Mouse (Mus musculus): ENCODE measurements around the gene Exd2.

DNA sequence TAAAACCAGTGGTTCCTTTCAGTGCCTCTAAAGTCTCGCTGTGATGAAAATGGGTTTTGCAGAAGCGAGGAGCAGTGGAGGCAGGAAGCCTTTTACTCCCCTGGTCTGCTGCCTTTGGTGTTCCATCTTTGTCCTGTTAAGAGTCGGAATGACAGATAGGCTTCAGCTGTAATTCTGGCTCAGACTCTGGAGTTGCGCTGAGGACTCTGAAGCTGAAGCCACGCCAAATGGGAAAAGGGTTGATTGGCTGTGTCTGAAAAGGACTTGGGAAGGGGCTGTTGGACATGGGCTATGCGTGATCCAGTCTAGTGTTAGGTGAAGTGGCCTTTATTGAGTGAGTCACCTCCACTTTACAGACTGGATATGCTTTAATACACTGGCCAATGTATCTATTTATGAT, 67.7 kb downstream of the Exd2 start:
- no peak for TF ChIP-seq GATA1 (IDR thresholded peaks at IDR 0.05; ENCODE audit: borderline replicate concordance, low read length)
- TF ChIP-seq FLI1 (IDR thresholded peaks at IDR 0.05; ENCODE audit: low read length) = no peak
